Mouse (Mus musculus): ENCODE measurements around the gene Sirt2.

Gene Sirt2

DNA sequence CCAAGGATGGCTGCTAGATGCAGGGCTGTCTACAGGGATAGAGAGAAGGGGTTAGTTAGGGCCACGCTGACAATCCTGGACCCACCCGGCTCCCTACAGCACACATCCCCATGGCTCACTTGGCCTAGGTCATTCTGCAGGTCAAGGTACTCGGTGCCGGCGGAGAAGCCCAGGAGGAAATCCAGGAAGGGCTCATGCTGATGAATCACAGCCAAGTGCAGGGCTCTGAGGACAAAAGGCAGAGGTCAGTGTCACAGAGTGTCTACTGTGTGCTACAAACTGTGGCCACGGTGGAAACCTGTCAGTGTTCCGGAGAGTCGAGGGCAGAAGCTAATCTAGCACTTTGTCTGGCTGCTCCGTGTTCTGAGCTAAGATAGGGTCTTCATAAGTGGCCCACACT lies 4.6 kb upstream of the Sirt2 start:
- intact Hi-C loops (cut with DNase I), result no loop called here

DNA sequence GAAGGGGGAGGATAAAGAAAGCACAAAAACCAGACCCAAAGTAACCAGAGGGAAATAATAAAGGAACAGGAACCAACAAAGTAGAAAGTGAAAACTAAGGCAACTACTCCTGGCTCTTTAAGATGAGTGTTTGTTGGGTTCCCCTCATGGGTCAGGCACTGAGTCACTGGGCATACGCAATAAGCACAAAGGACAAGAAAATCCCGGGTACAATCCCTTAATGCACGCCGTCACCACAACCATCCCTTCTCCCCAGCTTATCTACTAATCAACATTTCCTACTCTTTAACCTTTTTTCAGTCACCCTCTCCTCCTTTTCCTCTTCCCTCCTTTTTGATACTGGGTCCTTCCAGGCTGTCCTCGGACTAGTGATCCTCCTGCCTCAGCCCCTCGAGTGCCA lies 1.3 kb upstream of the Sirt2 start:
- intact Hi-C loops (cut with DNase I), result no loop called here

DNA sequence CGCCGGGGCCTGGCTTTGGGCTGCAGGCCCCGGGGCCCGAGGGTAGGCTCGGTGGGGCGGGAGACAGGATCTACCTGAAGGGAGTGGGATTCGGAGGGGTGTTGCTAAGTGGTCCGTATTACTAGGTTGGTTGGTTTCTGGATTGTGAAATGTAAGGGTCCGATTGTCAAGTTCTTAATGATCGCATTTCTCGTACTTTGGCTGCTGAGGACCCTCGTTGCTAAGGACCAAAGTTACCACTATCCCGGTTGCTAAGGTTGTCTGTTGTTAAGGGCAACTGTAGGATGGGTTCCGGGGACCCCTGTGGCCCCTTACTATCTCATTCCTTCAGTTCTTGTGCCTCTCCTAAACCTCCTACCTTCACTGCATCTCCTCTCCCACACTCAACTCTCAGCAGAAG lies 375 bp downstream of the Sirt2 start:
- intact Hi-C loops (cut with DNase I), result no loop called here

DNA sequence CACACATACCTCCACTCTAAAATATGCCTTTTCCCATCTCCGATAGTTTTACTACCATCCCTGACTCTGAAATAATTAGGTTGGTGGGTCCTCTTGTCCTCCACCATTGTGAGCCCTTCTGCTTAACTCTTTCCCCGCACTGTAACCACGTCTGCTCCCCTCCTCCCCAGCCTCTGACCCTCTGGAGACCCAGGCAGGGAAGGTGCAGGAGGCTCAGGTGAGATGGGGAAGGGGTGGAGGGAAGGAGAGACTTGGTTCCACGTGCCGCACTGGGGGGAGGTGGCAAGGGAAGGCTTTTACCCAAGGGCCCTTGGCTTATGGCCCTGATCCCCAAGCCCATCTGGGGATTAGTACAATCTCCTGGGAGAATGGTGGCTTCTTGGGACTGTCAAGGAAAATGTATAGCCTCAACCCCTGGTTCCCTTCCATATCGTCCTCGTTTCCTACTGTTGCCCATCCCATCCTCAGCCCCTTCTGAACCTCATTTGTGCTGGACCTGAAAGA lies 979 bp downstream of the Sirt2 start, which contains the start of gene Nfkbib:
Nfkbib (minus strand) TSS at position 51 of the 504 bp plus-strand sequence.
- intact Hi-C loops (cut with DNase I), result no loop called here

DNA sequence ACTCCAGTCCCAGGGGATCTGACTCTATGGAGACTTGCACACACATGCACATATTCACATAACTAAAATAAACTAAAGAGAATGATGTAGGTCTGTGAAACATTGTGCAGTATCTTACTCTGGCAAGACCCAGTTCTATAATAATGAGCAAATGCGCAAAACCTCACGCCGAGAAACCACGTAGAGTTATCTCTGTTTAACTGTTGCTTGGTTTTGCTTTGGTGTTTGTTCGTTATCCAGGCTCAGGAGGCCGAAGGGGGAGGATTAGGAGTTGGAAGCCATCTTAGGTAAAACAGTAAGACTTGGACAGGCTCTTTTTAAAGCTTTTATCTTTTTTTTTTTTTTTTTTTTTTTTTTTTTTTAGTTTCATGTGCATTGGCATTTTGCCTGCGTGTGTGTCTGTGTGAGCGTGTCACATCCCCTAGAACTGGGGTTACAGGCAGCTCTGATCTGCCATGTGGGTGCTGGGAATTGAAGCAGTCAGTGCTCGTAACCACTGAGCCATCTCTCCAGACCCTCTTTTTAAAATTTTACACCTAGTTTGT lies 3.0 kb downstream of the Sirt2 start:
- intact Hi-C loops (cut with DNase I), result no loop called here

DNA sequence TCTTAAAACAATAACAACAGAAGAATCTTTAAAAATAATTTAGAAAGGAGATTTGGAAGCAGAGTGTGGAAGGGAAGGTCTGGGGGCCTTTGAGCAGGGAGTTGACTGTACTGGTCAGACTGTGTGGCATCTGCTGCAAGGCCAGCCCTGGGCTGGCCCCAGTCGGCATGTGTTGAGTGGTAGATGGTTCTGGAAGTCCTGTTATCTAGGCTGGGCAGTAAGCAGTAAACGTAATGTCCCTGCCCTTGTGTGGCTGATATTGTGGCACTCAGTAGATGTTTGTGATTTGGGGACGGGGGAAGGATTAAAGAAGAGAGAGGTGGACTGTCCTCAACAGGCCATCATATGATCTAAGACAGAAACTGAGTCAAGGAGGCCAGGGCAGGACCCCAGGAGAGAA lies 3.8 kb downstream of the Sirt2 start:
- intact Hi-C loops (cut with DNase I), result no loop called here

DNA sequence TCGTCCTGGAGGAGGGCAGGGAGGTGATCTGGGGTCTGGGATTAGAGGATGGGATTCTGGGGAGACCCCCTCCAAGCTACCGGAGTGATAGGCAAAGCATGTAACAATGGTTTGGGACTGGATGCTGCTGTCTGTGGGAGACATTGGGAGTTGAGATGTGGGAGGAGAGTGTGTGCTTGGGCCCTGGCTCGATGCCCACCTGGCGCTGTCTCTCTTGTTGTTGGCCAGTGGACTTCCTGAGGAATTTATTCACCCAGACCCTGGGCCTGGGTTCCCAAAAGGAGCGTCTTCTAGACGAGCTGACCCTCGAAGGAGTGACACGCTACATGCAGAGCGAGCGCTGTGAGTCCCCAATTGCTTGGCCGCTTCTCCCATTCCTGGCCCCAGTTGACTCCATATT lies 5.3 kb downstream of the Sirt2 start:
- intact Hi-C loops (cut with DNase I), result no loop called here

DNA sequence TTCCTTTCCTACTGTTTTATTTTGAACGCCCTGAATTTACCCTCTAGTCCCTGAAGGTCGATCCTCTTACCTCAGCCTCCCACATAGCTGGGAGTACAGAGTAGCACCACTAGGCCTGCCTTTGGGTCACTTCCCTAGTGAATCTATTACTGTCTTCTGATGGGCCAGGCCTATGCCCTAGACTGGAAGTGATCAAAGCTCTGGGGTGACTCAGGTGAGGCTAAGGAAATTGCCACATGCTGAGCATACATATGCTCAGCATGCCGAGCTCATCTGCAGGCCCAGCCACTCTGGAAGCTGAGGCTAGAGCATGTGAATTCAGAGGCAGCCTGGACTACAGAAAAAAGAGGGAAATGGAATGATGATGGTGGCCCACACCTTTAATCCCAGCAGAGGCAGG lies 6.6 kb downstream of the Sirt2 start:
- intact Hi-C loops (cut with DNase I), result no loop called here

DNA sequence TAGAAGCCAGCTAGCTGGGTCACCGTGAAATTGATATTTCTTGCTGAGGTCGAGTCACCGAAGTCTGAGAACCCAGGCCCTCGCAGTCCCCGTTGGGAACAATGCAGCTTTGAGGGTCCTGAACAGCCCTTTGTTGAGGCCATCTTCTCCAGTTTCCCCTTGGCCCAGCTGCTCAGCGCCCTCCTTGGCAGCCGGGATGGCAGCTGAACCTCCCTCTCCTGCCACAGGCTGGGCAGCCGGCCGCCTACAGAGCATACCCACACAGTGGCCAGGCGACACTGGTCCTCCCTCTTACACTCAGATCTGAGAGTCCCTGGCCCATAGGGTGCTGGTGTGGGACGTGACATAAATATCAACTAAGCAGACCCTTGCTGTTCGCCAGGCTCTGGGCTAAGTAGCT lies 7.6 kb downstream of the Sirt2 start:
- intact Hi-C loops (cut with DNase I), result no loop called here

DNA sequence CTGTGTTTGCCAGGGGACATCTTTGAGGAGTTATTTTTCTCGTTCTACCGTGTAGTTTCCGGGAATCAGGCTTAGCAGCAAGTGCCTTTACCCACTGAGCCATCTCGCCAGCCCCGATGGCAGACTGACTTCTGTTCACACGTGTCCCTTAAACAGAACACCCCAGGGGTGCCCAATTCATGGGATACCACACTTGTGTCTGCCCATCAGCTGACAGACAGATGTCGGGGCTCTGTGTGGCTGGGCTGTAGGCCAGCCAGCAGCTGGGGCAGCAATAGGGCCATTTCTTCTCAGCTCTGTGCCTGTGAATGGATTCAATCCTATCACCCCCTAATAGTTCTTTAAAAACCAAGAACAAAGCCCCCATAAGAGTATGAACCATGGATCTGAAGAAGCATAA lies 8.6 kb downstream of the Sirt2 start:
- intact Hi-C loops (cut with DNase I), result no loop called here

DNA sequence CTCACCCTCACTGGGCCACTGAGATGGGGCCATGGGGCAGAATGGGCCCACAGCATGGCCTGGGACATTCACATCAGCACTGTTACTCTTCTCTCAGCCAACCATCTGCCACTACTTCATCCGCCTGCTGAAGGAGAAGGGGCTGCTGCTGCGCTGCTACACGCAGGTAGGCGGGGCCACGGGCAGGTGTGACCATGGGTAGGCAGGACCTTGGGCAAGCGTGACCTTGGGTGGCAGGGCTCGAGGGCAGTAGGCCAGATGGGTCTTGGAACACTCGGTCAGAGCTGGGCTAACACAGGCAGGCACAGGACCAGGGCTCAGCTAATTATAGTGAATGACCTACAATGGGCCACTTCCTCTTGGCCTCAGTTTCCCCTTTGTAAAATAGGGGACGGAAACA lies 12.3 kb downstream of the Sirt2 start:
- intact Hi-C loops (cut with DNase I), result no loop called here

DNA sequence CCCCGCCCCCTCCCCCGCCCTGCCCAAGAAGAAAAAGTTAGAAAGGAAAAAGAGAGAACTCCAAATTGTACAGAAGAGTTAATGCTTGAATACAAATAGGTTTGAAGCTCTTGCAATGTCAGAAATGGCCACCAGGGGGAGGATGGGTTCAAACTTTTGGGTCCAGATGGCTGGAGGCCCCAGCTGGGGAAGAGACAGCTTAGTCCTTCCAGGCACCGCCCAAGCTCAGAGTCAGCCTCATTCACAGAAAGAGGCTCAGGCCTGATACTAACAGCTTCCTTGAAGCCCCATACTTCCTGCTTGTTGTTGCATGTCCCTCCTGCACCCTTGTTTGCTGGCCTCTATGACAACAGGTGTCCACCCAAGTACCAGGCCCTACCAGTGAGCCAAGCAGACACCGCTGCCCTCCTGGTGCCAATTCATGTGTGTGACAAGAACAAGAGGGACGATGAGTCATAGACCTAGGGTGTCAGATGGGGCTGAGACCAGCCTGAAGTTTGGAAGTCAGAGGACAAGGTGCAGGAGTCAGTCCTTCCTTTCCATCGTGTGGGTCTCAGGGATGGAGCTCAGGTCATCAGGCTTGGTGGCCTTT lies 13.6 kb downstream of the Sirt2 start:
- intact Hi-C loops (cut with DNase I), result loop anchor here (5.0 to 10.0 kb wide), 2 partner anchors 87 to 255 kb away; no protein-coding TSS in a partner anchor

DNA sequence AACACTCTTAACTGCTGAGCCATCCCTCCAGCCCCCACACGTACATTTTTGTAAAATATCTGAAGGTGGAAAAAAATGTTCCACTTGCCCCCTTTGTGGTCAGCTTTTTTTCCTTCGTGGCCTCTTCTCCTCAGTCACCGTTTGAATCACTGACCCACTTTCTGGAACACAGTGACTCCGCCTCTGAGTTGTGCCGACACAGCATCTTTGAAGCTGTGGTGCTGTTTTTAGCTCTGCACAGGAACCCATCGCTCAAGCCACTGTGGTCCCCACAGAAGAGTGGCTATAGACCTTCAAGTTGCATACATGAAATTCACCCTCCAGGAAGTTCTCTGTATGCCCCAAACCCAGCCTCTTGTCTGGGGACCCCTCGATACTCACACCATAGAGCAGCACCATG lies 14.3 kb downstream of the Sirt2 start:
- intact Hi-C loops (cut with DNase I), result loop anchor here (5.0 to 10.0 kb wide), 2 partner anchors 86 to 254 kb away; no protein-coding TSS in a partner anchor

DNA sequence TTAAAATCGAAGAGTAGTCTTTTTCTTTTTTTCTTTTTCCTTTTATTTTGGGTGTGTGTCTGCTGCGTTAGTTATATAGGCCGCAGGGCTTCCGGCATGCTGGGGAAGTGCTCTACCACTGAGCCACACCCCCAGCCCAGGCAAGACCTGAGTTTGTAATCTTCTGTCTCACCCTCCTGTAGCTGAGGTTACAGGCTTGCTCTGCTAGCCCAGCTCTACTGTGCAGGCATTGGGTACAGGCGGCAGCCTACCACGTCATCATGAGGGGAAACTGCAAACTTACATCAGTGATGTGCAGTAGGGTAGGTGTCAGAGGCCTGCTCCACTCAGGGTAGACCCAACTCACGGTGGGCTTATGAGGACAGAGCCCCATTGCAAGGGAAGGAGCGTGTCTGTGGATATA lies 14.7 kb downstream of the Sirt2 start:
- intact Hi-C loops (cut with DNase I), result loop anchor here (5.0 to 10.0 kb wide), 2 partner anchors 86 to 254 kb away; no protein-coding TSS in a partner anchor

DNA sequence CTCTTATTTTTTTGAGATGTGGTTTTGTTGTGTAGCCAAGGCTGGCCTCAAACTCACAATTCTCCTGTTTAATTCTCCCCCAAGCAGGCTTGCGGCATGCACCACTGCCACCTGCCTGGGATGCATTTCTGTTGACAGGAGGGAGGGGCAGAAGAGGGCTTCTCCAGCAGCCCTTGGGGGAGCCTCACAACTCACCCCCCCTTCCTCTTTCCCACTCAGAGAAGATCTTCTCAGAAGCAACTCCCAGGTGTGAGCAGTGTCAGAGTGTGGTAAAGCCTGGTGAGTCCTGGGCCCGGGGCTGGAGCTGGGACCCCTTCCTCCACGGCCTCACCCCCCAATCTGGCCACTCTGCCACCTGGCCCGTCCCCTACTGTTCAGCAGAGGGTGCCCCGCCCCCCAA lies 18.6 kb downstream of the Sirt2 start:
- intact Hi-C loops (cut with DNase I), result loop anchor here (5.0 to 10.0 kb wide), 2 partner anchors 187 to 250 kb away; no protein-coding TSS in a partner anchor

DNA sequence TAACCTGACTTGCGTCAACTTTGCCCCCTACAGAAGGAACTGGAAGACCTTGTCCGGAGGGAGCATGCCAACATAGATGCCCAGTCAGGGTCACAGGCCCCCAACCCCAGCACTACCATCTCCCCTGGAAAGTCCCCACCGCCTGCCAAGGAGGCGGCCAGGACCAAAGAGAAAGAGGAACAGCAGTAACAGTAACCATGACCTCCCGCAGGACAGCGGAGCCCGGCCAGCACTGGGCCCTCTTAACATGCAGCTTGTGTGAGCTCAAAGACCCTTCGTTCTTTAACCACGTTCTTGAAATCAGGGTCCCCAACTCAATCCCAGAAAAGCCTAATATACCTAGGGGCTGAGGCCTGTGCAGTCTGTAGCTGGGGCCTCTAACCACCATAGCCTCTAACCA lies 21.3 kb downstream of the Sirt2 start:
- intact Hi-C loops (cut with DNase I), result loop anchor here (5.0 to 10.0 kb wide), 2 partner anchors 184 to 247 kb away; no protein-coding TSS in a partner anchor

DNA sequence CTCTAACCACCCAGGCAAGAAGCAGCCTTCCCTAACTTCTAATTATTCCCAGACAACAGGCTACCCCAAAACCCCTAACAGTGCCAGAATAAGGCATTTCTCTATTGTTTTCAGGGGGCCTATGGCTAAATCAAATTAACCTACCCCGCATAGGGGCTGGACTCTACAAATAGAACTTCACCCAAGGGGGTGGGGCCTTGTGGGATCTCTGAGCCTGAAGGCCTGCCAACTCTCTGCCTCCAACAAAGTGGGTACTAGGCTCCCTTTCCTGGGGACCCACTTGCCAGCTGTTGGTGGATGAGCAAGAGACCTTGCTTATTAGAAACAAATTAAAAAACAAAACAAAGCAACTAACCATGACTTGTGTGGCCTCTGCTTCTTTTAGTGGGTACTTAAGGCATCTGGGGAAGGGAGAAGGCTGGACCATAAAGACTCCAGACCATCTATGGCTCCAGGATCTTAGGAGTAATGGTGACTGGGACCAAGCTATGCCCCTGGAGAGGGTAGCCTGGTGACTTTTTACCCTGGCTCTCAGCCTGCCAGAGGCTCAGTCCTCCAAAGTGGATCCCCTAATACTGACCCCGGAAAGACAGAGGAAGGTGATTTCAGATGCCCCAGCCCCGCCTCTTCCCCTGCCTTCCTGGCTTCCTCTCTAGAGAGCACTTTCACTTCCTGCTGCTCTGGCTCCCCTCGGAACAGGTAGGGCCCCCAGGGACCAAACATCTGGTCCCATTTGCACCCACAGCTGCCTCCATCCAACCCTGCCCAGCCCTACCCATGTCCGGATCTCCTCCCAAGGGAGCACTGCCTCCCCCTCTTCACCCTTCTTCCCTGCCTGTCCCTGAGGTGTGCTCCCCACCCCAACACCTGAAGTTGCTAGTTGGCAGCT lies 22.0 kb downstream of the Sirt2 start, which contains the start of gene Rinl:
Rinl (plus strand) TSS at position 663 of the 889 bp plus-strand sequence.
- intact Hi-C loops (cut with DNase I), result loop anchor here (5.0 to 10.0 kb wide), 2 partner anchors 184 to 246 kb away; no protein-coding TSS in a partner anchor

DNA sequence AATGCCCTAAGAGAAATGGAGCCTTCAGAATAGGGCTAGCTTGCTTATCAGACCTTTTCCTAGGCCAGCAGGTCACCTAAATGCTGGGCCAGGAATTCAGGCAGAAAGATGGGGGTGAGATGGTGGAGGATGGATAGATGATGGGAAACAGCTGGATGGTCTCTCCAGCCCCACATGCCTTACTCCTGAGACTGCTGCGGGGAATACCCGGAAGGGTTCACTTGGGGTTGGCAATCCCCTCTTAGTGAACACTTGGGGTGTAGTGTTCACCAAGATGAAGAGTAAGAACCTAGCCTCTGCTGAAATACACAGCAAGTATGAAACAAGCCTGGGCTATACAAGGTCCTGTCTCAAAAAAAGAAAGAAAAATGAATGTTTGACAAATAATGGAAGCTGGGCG lies 22.7 kb downstream of the Sirt2 start:
- intact Hi-C loops (cut with DNase I), result loop anchor here (5.0 to 10.0 kb wide), 2 partner anchors 183 to 246 kb away; no protein-coding TSS in a partner anchor

DNA sequence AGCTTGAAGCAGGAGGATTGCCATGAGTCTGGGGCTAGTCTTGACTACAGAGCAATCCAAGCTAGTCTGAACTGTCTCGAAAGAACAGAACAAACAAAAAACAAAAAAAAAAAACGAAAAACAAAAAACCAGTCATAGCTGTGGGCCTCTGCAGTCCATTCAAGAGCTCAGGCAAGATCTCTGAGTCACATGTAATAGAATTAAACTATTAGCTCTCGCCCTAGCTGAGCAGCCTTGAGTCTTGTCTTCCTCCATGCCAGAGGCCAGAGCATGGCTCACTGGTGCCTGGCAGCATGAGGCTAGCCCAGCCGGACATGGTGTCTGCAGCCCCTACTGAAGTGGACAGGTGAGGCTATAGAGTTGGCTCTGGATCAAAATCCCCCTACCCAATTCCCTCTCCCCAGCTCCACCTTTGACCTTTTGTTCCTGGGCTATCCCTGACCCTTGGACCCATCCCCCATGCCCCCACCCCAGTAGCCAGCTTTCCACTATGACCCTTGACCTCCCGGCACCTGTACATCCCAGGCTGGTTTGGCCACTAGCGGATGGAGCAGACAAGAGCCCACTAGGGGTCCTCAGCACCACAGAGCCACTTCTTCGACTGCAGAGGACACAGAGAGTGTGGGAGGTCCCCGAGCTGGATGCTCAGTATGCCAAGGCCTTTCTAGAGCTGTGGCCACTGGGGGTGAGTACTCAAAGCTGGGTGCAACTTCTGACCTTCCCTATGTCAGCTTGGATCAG lies 23.7 kb downstream of the Sirt2 start:
- intact Hi-C loops (cut with DNase I), result no loop called here

DNA sequence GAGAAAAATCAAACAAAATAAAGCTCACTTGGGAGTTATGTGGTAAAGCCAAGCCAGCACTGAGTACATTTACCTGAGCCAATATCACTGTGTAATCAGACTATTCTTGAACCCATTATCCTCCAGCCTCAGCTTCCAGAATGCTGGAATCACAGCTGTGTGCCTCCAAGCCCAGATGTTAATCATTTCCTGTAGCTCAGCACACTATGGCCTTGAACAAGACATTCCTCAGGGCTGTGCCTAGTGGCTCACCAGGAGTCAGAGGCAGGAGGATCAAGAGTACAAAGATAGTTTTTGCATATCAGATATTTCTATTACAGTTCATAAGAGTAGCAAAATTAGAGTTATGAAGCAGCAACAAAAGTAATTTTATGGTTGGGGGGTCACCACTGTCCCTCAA lies 25.2 kb downstream of the Sirt2 start:
- intact Hi-C loops (cut with DNase I), result no loop called here
